Mouse (Mus musculus) myocyte (in vitro differentiated cells): ENCODE measurements at regions not wholly inside any gene's neighbourhood (a gene's known extent, or its start where the extent isn't known, plus 50 kb on each side); places are given as distances from the start of the nearest gene placed in this dataset.

ENCODE experiments used
- H3K27me3 ChIP-seq: one replicate; pipeline ENCODE4 v1.6.1; 2011; ENCODE audit not compliant: control insufficient read depth, insufficient read depth, insufficient read length
- H3K36me3 ChIP-seq: one replicate; pipeline ENCODE4 v1.6.1; 2011; ENCODE audit not compliant: control insufficient read depth, insufficient read depth
- H3K4me2 ChIP-seq: one replicate; pipeline ENCODE4 v1.6.1; 2011; ENCODE audit warnings: low read depth, control low read depth
- H3K4me3 ChIP-seq: one replicate; pipeline ENCODE4 v1.5.1; 2011; ENCODE audit warnings: mild to moderate bottlenecking, control low read depth, moderate library complexity
- H3K79me2 ChIP-seq: one replicate; pipeline ENCODE4 v1.6.1; 2011; ENCODE audit not compliant: control insufficient read depth, insufficient read depth
- H3ac ChIP-seq: one replicate; pipeline ENCODE4 v1.6.1; 2011; ENCODE audit not compliant: control insufficient read depth, insufficient read length
- CEBPB ChIP-seq: IDR thresholded peaks from 2 replicates; pipeline ENCODE4 v1.6.1; 2011; ENCODE audit warnings: mild to moderate bottlenecking, moderate library complexity; ENCODE audit not compliant: poor library complexity, insufficient read depth, severe bottlenecking
- E2F4 ChIP-seq: IDR thresholded peaks from one replicate; pipeline ENCODE4 v1.6.1; 2011; ENCODE audit warnings: mild to moderate bottlenecking, control low read depth, moderate library complexity; ENCODE audit not compliant: insufficient read depth
- MAX ChIP-seq: IDR thresholded peaks from one replicate; pipeline ENCODE4 v1.6.1; 2011; ENCODE audit warnings: low read depth, mild to moderate bottlenecking, control low read depth
- MYOD1 ChIP-seq, 3 experiments: IDR thresholded peaks; one replicate each; pipeline ENCODE4 v1.6.1; 2011; ENCODE audit warnings: control low read depth in 2 of 3, low read depth in 2 of 3, mild to moderate bottlenecking in 2 of 3, moderate library complexity in 1 of 3; ENCODE audit not compliant: insufficient read length in 2 of 3, control insufficient read depth in 1 of 3
- MYOG ChIP-seq, 3 experiments: IDR thresholded peaks; one replicate each; pipeline ENCODE4 v1.6.1; 2011; ENCODE audit warnings: control low read depth in 2 of 3, low read depth in 2 of 3, mild to moderate bottlenecking in 2 of 3; ENCODE audit not compliant: insufficient read length in 2 of 3, control insufficient read depth in 1 of 3, insufficient read depth in 1 of 3
- POLR2A ChIP-seq: IDR thresholded peaks from one replicate; pipeline ENCODE4 v1.6.1; 2011; ENCODE audit warnings: low read depth, mild to moderate bottlenecking, control low read depth, moderate library complexity; ENCODE audit not compliant: insufficient read length
- POLR2AphosphoS2 ChIP-seq: IDR thresholded peaks from one replicate; pipeline ENCODE4 v1.6.1; 2011; ENCODE audit warnings: low read depth, control low read depth; ENCODE audit not compliant: insufficient read length
- REST ChIP-seq: IDR thresholded peaks from one replicate; pipeline ENCODE4 v1.6.1; 2011; ENCODE audit warnings: mild to moderate bottlenecking, control low read depth, moderate library complexity; ENCODE audit not compliant: insufficient read depth, insufficient read length
- SRF ChIP-seq: IDR thresholded peaks from one replicate; pipeline ENCODE4 v1.6.1; 2011; ENCODE audit warnings: low read depth; ENCODE audit not compliant: control insufficient read depth, insufficient read length
- TCF12 ChIP-seq: IDR thresholded peaks from one replicate; pipeline ENCODE4 v1.6.1; 2011; ENCODE audit warnings: mild to moderate bottlenecking, control low read depth; ENCODE audit not compliant: poor library complexity, insufficient read depth, severe bottlenecking
- TCF3 ChIP-seq: IDR thresholded peaks from one replicate; pipeline ENCODE4 v1.6.1; 2011; ENCODE audit warnings: low read depth, control low read depth; ENCODE audit not compliant: insufficient read length
- USF1 ChIP-seq: IDR thresholded peaks from one replicate; pipeline ENCODE4 v1.6.1; 2011; ENCODE audit warnings: low read depth, mild to moderate bottlenecking, control low read depth, moderate library complexity

DNA sequence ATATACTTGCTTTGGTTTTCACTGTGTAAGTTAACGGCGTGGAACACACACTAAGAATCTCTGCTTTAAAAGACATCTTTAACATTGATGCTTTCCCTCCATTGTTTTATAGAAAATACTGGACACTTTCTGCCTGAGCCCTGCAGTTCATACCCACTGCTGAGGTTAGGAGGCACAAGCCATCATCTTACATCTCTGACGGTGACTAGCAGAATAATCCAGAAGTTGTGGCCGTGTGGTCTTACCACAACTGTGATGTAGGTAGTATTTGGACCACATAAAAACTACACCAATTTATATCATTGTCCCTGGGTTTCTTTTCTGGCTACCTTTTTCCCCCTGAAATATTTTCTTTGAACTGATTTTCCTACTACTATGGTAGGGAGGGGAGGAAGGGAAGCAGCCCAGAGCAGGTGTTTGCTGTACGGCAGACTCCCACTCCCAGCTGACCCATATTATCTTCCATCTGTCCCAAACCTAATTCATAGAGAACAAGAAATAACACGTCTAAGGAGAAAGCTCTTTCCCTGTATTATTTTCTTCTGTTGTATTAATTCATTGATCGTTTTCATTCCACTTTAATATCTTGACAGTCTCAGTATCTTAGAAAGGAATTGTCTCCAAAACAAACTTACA is 180.1 kb upstream of the Atp2b1 start:
- Histone ChIP-seq H3ac (no peak overlapping the region), H3K4me2 (no peak overlapping the region), H3K4me3 (no peak overlapping the region), H3K79me2 (no peaks in the 10 kb centered on the region), H3K36me3 (no peaks in the 10 kb centered on the region), H3K27me3 (no peaks in the 10 kb centered on the region)
- TF ChIP-seq TCF12 (no peak), POLR2AphosphoS2 (no peak), E2F4 (no peak), USF1 (no peak), MAX (no peak), REST (no peak), SRF (no peak), MYOG (IDR thresholded peaks at IDR 0.05; ENCODE audit: control insufficient read depth in 1 of 3, insufficient read depth in 1 of 3, insufficient read length in 2 of 3, low read depth in 2 of 3) (no peak), POLR2A (no peak), CEBPB (no peak), TCF3 (no peak), MYOD1 (IDR thresholded peaks at IDR 0.05; ENCODE audit: control insufficient read depth in 1 of 3, insufficient read length in 2 of 3, low read depth in 2 of 3) (no peak)

- H3K36me3 ChIP-seq, result no peaks in the 10 kb centered on the region
- no peak overlapping the region for H3ac ChIP-seq
- no peaks in the 10 kb centered on the region for H3K79me2 ChIP-seq
- no peak for TF ChIP-seq MAX
- TF ChIP-seq SRF, result no peak
- TF ChIP-seq POLR2A, result no peak
- TF ChIP-seq MYOG (IDR thresholded peaks at IDR 0.05; ENCODE audit: control insufficient read depth in 1 of 3, insufficient read depth in 1 of 3, insufficient read length in 2 of 3, low read depth in 2 of 3), result no peak
- no peak for TF ChIP-seq REST
- TF ChIP-seq TCF12, result no peak
- TF ChIP-seq MYOD1 (IDR thresholded peaks at IDR 0.05; ENCODE audit: control insufficient read depth in 1 of 3, insufficient read length in 2 of 3, low read depth in 2 of 3), result no peak
- no peak for TF ChIP-seq USF1
- no peak for TF ChIP-seq E2F4
- TF ChIP-seq TCF3, result no peak
- TF ChIP-seq POLR2AphosphoS2, result no peak
- TF ChIP-seq CEBPB, result no peak
- H3K4me2 ChIP-seq, result no peak overlapping the region
- H3K4me3 ChIP-seq, result no peak overlapping the region
- H3K27me3 ChIP-seq, result no peaks in the 10 kb centered on the region
Observed at GRCm38 (mm10) chr10:98740507-98741147, 173.6 kb upstream of the Atp2b1 start.

- H3K79me2 ChIP-seq, result no peaks in the 10 kb centered on the region
- TF ChIP-seq TCF3, result no peak
- TF ChIP-seq E2F4, result no peak
- no peak for TF ChIP-seq MYOD1 (IDR thresholded peaks at IDR 0.05; ENCODE audit: control insufficient read depth in 1 of 3, insufficient read length in 2 of 3, low read depth in 2 of 3)
- no peak for TF ChIP-seq REST
- no peak for TF ChIP-seq MAX
- no peak for TF ChIP-seq MYOG (IDR thresholded peaks at IDR 0.05; ENCODE audit: control insufficient read depth in 1 of 3, insufficient read depth in 1 of 3, insufficient read length in 2 of 3, low read depth in 2 of 3)
- TF ChIP-seq POLR2A, result no peak
- TF ChIP-seq USF1, result no peak
- no peak for TF ChIP-seq TCF12
- TF ChIP-seq SRF, result no peak
- TF ChIP-seq POLR2AphosphoS2, result no peak
- no peak for TF ChIP-seq CEBPB
Observed at GRCm38 (mm10) chr10:98741398-98741797, 172.8 kb upstream of the Atp2b1 start.

GRCm38 (mm10) chr10:98742822-98743605 is 171.2 kb upstream of the Atp2b1 start:
- Histone ChIP-seq H3K4me2 (no peak overlapping the region), H3K4me3 (no peak overlapping the region), H3K36me3 (no peaks in the 10 kb centered on the region), H3ac (no peak overlapping the region), H3K79me2 (no peaks in the 10 kb centered on the region), H3K27me3 (no peaks in the 10 kb centered on the region)
- no peak for TF ChIP-seq REST
- no peak for TF ChIP-seq TCF12
- no peak for TF ChIP-seq MAX
- TF ChIP-seq CEBPB, result no peak
- TF ChIP-seq MYOG (IDR thresholded peaks at IDR 0.05; ENCODE audit: control insufficient read depth in 1 of 3, insufficient read depth in 1 of 3, insufficient read length in 2 of 3, low read depth in 2 of 3), result no peak
- no peak for TF ChIP-seq USF1
- no peak for TF ChIP-seq MYOD1 (IDR thresholded peaks at IDR 0.05; ENCODE audit: control insufficient read depth in 1 of 3, insufficient read length in 2 of 3, low read depth in 2 of 3)
- no peak for TF ChIP-seq E2F4
- no peak for TF ChIP-seq POLR2A

More at GRCm38 (mm10) chr10:98741398-98741797, 172.8 kb upstream of the Atp2b1 start:
- no peak overlapping the region for H3ac ChIP-seq
- H3K36me3 ChIP-seq, result no peaks in the 10 kb centered on the region
- no peaks in the 10 kb centered on the region for H3K27me3 ChIP-seq
- no peak overlapping the region for H3K4me3 ChIP-seq
- no peak overlapping the region for H3K4me2 ChIP-seq
